Mouse (Mus musculus): ENCODE data around the gene Tbx2. TPM values are rescaled to one million over a fixed set of nuclear protein-coding genes. Genes with fewer than 3 reads are reported as not detected.

Gene Tbx2
- polyA plus RNA-seq, 1 experiment from 2014 or later = 0.64 TPM

DNA sequence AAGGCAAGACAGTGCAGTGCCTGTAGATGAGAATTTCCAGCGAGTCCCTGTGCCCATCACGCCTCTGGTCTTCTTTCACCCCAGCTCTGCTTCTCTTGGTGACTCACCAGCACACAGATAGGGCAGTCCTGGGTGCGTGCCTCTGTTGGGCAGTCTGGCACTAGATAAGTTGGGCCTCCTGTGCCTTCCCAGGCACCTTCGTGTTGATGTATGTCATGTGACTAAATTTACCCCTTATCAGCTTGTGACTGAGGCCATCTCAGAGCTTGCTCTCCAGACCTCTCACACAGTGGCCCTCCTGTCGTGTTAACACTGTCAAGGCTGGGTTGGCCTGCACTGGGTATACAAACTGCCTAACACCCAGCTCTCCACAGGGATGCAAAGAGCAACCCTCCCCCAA lies 28.3 kb upstream of the Tbx2 start:
- ATAC-seq = no peak
- WGBS = 82% methylated on average over 5 of the region's 5 CpGs
- no peak overlapping the region for H3K9ac ChIP-seq (ENCODE audit: low read depth, low read length)
- no peak overlapping the region for H3K27ac ChIP-seq (ENCODE audit: low read depth, low read length)
- H3K4me2 ChIP-seq (ENCODE audit: low read length) = no peak overlapping the region
- H3K9me3 ChIP-seq (ENCODE audit: control insufficient read depth, low read length) = no peaks in the 10 kb centered on the region
- no peak overlapping the region for H3K4me3 ChIP-seq (ENCODE audit: low read length)
- no peaks in the 10 kb centered on the region for H3K4me1 ChIP-seq (ENCODE audit: control insufficient read depth, insufficient read depth, low read depth, low read length)
- no peaks in the 10 kb centered on the region for H3K36me3 ChIP-seq (ENCODE audit: control insufficient read depth, insufficient read depth, low read length)
- no peaks in the 10 kb centered on the region for H3K27me3 ChIP-seq (replicated peaks; ENCODE audit: control insufficient read depth, insufficient read depth, low read length)

DNA sequence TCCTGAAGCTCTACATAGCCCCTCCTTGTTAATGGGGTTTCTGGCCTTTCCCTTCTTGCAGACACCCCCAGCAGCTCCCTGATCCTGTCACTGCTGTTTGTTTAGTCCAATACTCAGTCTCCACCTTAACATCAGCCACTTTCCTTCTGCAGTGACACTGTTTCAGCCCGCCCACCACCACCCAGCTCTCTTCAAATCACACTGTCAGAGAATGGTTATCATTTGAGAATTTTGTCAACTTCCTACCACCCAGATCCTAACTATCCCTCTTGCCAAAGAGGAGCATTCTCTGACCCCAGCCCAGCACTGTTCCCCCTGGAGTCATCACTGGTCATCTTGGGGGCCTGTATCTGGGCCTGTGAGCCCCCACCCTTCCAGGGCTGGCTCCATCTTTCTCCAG lies 26.6 kb upstream of the Tbx2 start:
- H3K4me3 ChIP-seq (ENCODE audit: low read length) = no peak overlapping the region
- 88% methylated on average over 1 of the region's 1 CpGs for WGBS
- H3K4me2 ChIP-seq (ENCODE audit: low read length) = no peak overlapping the region
- H3K9me3 ChIP-seq (ENCODE audit: control insufficient read depth, low read length) = no peaks in the 10 kb centered on the region
- no peaks in the 10 kb centered on the region for H3K27me3 ChIP-seq (replicated peaks; ENCODE audit: control insufficient read depth, insufficient read depth, low read length)
- no peak overlapping the region for H3K9ac ChIP-seq (ENCODE audit: low read depth, low read length)
- no peak for ATAC-seq
- no peaks in the 10 kb centered on the region for H3K4me1 ChIP-seq (ENCODE audit: control insufficient read depth, insufficient read depth, low read depth, low read length)
- no peaks in the 10 kb centered on the region for H3K36me3 ChIP-seq (ENCODE audit: control insufficient read depth, insufficient read depth, low read length)
- no peak overlapping the region for H3K27ac ChIP-seq (ENCODE audit: low read depth, low read length)

DNA sequence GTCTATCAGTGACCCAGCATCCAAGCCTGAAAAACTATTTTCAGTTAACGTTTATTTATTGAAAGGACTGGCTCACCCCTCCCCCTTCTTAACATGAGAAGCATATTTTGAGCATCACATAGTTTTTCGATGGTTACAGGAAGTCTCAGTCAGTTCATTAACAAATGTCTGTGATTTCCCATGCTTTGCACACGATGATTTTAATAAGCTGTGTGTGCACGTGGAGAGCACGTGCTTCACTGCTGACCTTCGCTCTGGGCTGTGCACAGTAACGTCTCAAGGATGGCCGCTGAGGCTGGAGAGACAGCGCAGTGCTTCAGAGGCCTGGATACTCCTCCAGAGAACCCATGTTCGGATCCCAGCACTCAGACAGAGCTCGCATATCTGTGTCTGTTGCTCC lies 25.0 kb upstream of the Tbx2 start:
- Histone ChIP-seq H3K4me3 (ENCODE audit: low read length) (no peak overlapping the region), H3K27ac (ENCODE audit: low read depth, low read length) (no peak overlapping the region), H3K9me3 (ENCODE audit: control insufficient read depth, low read length) (no peaks in the 10 kb centered on the region), H3K36me3 (ENCODE audit: control insufficient read depth, insufficient read depth, low read length) (no peaks in the 10 kb centered on the region), H3K9ac (ENCODE audit: low read depth, low read length) (no peak overlapping the region), H3K27me3 (replicated peaks; ENCODE audit: control insufficient read depth, insufficient read depth, low read length) (no peaks in the 10 kb centered on the region), H3K4me2 (ENCODE audit: low read length) (no peak overlapping the region), H3K4me1 (ENCODE audit: control insufficient read depth, insufficient read depth, low read depth, low read length) (no peaks in the 10 kb centered on the region)
- 81% methylated on average over 11 of the region's 11 CpGs for whole genome bisulfite sequencing
- ATAC-seq = no peak

DNA sequence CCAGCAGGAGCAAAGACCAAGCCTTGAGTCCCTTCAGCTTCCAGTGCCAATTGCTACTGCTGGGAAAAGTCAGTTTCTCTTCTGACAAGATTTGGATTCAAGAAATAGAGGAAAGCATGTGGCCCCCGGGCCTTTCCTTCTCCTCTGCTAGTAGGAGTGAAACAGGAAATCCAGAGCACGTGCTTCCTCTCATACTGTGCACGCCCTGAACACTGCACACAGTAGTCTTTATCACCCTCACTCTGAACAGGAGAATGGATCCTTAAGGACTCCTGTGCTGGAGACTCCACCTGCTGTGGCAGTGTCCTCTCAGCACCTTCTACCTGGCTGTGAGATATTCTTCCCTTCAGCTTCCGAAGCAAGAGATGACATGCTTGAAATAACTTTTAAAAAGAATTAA lies 21.1 kb upstream of the Tbx2 start:
- no peaks in the 10 kb centered on the region for H3K9me3 ChIP-seq (ENCODE audit: control insufficient read depth, low read length)
- no peak overlapping the region for H3K4me2 ChIP-seq (ENCODE audit: low read length)
- H3K36me3 ChIP-seq (ENCODE audit: control insufficient read depth, insufficient read depth, low read length) = no peaks in the 10 kb centered on the region
- no peaks in the 10 kb centered on the region for H3K27me3 ChIP-seq (replicated peaks; ENCODE audit: control insufficient read depth, insufficient read depth, low read length)
- no peaks in the 10 kb centered on the region for H3K4me1 ChIP-seq (ENCODE audit: control insufficient read depth, insufficient read depth, low read depth, low read length)
- no peak for ATAC-seq
- 83% methylated on average over 4 of the region's 4 CpGs for WGBS
- no peak overlapping the region for H3K4me3 ChIP-seq (ENCODE audit: low read length)
- H3K27ac ChIP-seq (ENCODE audit: low read depth, low read length) = no peak overlapping the region
- no peak overlapping the region for H3K9ac ChIP-seq (ENCODE audit: low read depth, low read length)

DNA sequence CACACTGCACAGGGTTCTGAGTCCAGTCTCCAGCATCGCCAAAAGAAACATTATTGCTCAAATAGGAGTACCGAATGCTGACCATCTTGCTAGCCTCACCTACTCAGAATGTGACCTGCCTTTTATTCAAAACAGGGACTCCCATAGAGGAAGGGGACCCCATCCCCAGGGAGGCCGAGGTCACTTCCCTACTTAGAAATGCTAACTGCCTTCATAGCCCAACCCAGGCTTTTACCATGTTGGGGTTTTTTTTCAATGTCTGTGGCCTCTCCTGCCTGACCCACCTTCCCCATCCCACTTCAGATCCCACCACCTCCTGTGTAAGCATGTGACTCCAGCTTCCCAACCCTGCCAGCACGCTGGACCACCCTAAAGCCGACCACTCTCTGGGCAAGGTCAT lies 20.7 kb upstream of the Tbx2 start:
- no peak for ATAC-seq
- H3K4me2 ChIP-seq (ENCODE audit: low read length) = no peak overlapping the region
- no peaks in the 10 kb centered on the region for H3K27me3 ChIP-seq (replicated peaks; ENCODE audit: control insufficient read depth, insufficient read depth, low read length)
- no peaks in the 10 kb centered on the region for H3K9me3 ChIP-seq (ENCODE audit: control insufficient read depth, low read length)
- no peaks in the 10 kb centered on the region for H3K36me3 ChIP-seq (ENCODE audit: control insufficient read depth, insufficient read depth, low read length)
- WGBS = 93% methylated on average over 5 of the region's 5 CpGs
- H3K4me1 ChIP-seq (ENCODE audit: control insufficient read depth, insufficient read depth, low read depth, low read length) = no peaks in the 10 kb centered on the region
- H3K9ac ChIP-seq (ENCODE audit: low read depth, low read length) = no peak overlapping the region
- no peak overlapping the region for H3K4me3 ChIP-seq (ENCODE audit: low read length)
- H3K27ac ChIP-seq (ENCODE audit: low read depth, low read length) = no peak overlapping the region

DNA sequence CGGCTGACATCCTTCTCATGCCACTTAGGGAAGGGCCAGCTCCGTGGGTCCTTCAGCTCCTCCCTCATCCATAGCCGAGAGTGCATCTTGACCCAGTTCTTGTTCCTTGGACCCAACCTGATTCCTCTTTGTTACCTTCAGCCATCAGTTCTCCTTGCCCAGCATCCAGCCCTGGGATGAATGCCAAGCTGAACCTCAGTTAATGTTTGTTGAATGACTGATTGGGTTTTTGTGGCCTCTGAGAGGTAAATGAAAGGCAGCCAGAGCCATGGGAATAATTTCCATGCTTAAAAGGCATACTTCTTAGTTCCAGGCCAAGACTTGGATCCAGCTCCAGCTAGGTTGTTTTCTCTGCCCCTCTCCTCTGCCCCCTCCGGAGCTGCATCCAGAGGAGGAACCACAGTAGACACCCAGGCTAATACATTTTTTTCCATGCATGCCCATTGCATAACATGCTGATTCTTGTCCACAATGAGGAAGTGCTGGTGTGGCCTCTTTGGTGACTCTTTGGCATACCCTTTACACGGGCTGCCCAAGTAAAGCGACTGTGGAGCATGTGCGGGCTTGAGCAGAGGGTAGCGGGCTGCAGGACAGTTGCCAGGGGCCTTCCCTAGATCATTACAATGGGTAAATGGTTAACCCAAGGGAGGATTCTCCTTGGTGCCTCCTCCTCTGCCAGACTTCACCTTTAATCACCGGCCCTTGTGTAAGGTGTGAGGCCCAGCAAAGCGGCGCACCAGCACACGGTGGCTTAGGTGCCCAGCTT lies 20.0 kb upstream of the Tbx2 start:
- H3K27ac ChIP-seq (ENCODE audit: low read depth, low read length) = no peak overlapping the region
- no peak overlapping the region for H3K4me2 ChIP-seq (ENCODE audit: low read length)
- no peak overlapping the region for H3K4me3 ChIP-seq (ENCODE audit: low read length)
- H3K9ac ChIP-seq (ENCODE audit: low read depth, low read length) = no peak overlapping the region
- no peaks in the 10 kb centered on the region for H3K27me3 ChIP-seq (replicated peaks; ENCODE audit: control insufficient read depth, insufficient read depth, low read length)
- no peaks in the 10 kb centered on the region for H3K36me3 ChIP-seq (ENCODE audit: control insufficient read depth, insufficient read depth, low read length)
- no peaks in the 10 kb centered on the region for H3K4me1 ChIP-seq (ENCODE audit: control insufficient read depth, insufficient read depth, low read depth, low read length)
- 82% methylated on average over 12 of the region's 12 CpGs for WGBS
- H3K9me3 ChIP-seq (ENCODE audit: control insufficient read depth, low read length) = no peaks in the 10 kb centered on the region
- ATAC-seq = no peak

DNA sequence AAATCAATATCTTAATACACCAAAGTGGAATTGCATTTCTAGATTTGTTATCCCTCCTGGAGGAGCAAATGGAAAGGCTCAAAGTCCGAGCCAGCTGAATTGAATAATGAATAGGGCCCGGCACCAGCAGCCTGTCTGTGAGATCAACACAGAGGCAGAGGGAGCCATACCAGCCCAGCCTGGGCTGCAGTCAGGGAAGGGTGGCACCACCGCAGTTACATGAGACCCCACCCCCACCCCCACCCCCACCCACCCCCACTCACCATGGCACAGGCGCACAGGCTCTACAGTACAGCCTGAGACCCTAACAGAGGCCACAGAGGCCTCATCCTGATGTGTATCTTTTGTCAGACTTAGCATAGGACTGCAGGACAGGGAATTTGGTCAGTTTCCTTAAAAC lies 17.7 kb upstream of the Tbx2 start:
- ATAC-seq = no peak
- Histone ChIP-seq H3K9ac (ENCODE audit: low read depth, low read length) (no peak overlapping the region), H3K27ac (ENCODE audit: low read depth, low read length) (no peak overlapping the region), H3K4me3 (ENCODE audit: low read length) (no peak overlapping the region), H3K27me3 (replicated peaks; ENCODE audit: control insufficient read depth, insufficient read depth, low read length) (no peaks in the 10 kb centered on the region), H3K36me3 (ENCODE audit: control insufficient read depth, insufficient read depth, low read length) (no peaks in the 10 kb centered on the region), H3K4me1 (ENCODE audit: control insufficient read depth, insufficient read depth, low read depth, low read length) (no peaks in the 10 kb centered on the region), H3K9me3 (ENCODE audit: control insufficient read depth, low read length) (no peaks in the 10 kb centered on the region), H3K4me2 (ENCODE audit: low read length) (no peak overlapping the region)
- WGBS = 15% methylated on average over 4 of the region's 4 CpGs

DNA sequence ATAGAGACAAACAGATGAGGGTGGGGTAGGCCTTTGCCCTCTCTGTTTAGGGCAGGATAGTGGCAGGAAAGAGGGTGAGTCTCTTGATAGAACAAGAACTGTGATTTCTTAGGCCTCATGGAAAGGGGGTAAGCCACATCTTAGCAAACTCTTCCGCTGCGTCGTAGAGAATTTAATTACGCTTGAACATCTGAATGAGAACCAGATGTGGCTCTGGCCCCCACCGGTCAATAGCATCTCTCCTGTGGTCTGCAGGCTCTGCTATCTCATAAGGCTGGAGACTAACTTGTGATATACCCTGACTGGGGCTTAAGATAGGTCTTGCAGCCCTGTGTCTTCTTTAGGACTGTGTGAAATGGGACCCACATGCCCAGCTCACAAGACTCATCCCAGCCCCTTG lies 15.9 kb upstream of the Tbx2 start:
- Histone ChIP-seq H3K4me3 (ENCODE audit: low read length) (no peak overlapping the region), H3K9me3 (ENCODE audit: control insufficient read depth, low read length) (no peaks in the 10 kb centered on the region), H3K4me1 (ENCODE audit: control insufficient read depth, insufficient read depth, low read depth, low read length) (no peaks in the 10 kb centered on the region), H3K27ac (ENCODE audit: low read depth, low read length) (no peak overlapping the region), H3K4me2 (ENCODE audit: low read length) (no peak overlapping the region), H3K27me3 (replicated peaks; ENCODE audit: control insufficient read depth, insufficient read depth, low read length) (no peaks in the 10 kb centered on the region), H3K9ac (ENCODE audit: low read depth, low read length) (no peak overlapping the region), H3K36me3 (ENCODE audit: control insufficient read depth, insufficient read depth, low read length) (no peaks in the 10 kb centered on the region)
- 83% methylated on average over 5 of the region's 5 CpGs for WGBS
- ATAC-seq = no peak

DNA sequence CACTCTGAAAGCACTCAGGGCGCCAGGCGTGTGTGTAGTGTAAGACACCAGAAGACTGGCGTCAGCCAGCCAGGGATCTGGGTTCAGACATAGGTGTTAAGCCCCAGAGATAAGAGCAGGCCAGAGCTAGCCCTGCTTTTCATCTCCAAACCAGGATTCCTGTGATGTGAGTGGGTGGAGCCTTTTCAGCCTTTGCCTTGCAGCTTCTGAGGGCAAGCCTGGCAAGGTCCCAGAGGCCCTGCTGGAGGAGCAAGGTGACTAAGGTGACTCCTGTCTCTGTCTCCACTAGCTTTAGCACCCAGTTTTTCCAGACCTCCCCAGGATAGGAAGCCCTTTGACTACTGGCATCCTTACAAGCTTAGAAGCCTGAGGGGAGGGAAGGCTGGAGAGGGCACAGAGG lies 13.9 kb upstream of the Tbx2 start:
- 87% methylated on average over 3 of the region's 3 CpGs for WGBS
- no peak overlapping the region for H3K4me3 ChIP-seq (ENCODE audit: low read length)
- no peaks in the 10 kb centered on the region for H3K4me1 ChIP-seq (ENCODE audit: control insufficient read depth, insufficient read depth, low read depth, low read length)
- H3K27me3 ChIP-seq (replicated peaks; ENCODE audit: control insufficient read depth, insufficient read depth, low read length) = no peaks in the 10 kb centered on the region
- H3K36me3 ChIP-seq (ENCODE audit: control insufficient read depth, insufficient read depth, low read length) = no peaks in the 10 kb centered on the region
- H3K27ac ChIP-seq (ENCODE audit: low read depth, low read length) = no peak overlapping the region
- H3K9me3 ChIP-seq (ENCODE audit: control insufficient read depth, low read length) = no peaks in the 10 kb centered on the region
- no peak overlapping the region for H3K9ac ChIP-seq (ENCODE audit: low read depth, low read length)
- ATAC-seq = no peak
- no peak overlapping the region for H3K4me2 ChIP-seq (ENCODE audit: low read length)

DNA sequence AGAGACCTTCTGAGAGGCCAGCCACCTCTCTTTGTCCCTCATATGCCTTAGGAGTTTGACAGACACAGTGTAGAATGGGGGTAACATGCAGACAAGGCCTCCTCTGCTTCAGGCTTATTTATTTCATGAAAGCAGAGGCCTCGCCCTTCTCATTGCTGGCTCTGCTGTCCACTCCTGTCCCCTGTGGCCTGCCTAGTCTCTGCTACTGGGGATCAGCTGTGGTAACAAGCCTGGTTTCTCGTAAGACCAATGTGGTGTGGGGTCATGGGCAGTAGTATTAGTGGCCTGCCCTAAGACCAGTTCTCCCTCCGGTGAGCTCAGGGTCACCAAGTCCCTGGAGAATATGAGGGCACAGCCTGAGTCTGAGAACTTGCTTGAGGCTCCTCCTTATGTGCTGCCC lies 11.4 kb upstream of the Tbx2 start:
- no peak overlapping the region for H3K9ac ChIP-seq (ENCODE audit: low read depth, low read length)
- H3K36me3 ChIP-seq (ENCODE audit: control insufficient read depth, insufficient read depth, low read length) = no peaks in the 10 kb centered on the region
- no peaks in the 10 kb centered on the region for H3K4me1 ChIP-seq (ENCODE audit: control insufficient read depth, insufficient read depth, low read depth, low read length)
- H3K27ac ChIP-seq (ENCODE audit: low read depth, low read length) = no peak overlapping the region
- H3K4me2 ChIP-seq (ENCODE audit: low read length) = no peak overlapping the region
- WGBS = 86% methylated on average over 3 of the region's 3 CpGs
- ATAC-seq = no peak
- peaks cover 16% of the 10 kb centered on the region for H3K27me3 ChIP-seq (replicated peaks; ENCODE audit: control insufficient read depth, insufficient read depth, low read length)
- no peak overlapping the region for H3K4me3 ChIP-seq (ENCODE audit: low read length)
- no peaks in the 10 kb centered on the region for H3K9me3 ChIP-seq (ENCODE audit: control insufficient read depth, low read length)
